Comparison of ENCODE assay signal across 8 mouse cellular contexts in the genomic region with DNA sequence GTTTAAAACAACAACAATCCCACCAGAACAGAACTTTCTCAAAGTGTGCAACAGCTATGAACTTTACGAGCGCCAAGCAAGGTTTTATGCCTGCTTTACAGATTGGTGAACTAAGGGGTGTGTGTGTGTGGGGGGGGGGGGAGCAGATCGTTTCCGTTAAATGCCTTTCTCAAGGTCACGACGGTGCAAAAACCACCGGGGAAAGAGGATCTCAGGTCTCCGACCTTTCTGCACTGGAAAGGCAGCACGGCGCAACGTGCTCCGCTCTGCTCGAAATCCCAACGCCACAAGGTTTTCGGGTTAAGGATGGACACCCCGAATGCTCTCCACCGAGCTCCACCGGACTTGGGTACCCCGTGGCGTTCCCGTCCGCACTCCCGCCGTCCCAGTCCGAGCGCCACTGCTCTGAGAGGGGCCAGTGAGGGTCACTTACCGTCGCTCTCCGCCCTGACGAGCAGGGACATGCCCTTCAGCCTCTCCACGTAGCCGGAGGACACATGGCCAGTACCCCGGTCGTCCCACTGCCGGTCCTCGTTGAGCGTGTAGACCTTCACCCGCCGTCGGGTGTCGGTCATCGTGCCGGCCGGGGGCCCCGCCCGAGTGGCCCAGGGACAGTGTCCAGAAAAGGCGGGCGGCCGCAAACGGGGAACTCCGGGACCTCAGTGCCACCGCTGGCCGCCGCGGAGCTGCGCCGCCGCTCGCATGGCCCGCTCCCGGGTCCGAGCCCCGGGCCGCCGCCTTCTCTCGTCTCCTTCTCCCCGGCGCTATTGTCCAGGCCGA. TPM values are rescaled to one million over a fixed set of nuclear protein-coding genes. Genes with fewer than 3 reads are reported as not detected.
DNase-seq lines count a peak whose midpoint lies in the region; ATAC-seq and TF ChIP-seq lines count a peak whose summit lies in the region.

No protein-coding gene starts in this region.

- peak overlapping the region; percentile 99 for H3K4me3 ChIP-seq in megakaryocyte, embryonic 14.5 days (replicated peaks)
- H3K4me3 ChIP-seq in spleen, adult 2 months (ENCODE audit: extremely low read depth, insufficient read depth, insufficient read length) = peak overlapping the region; percentile 87

- H3K27ac ChIP-seq in spleen, adult 2 months (ENCODE audit: insufficient read depth, low read length) = peak overlapping the region; percentile 99

- peak; percentile 20; the same call in 1 of the 2 replicates for ATAC-seq in frontal cortex, adult (ENCODE audit: low TSS enrichment)

- H3K4me1 ChIP-seq in megakaryocyte, embryonic 14.5 days = peaks cover 38% of the 10 kb centered on the region
- H3K4me1 ChIP-seq in spleen, adult 2 months (ENCODE audit: control insufficient read depth, insufficient read depth, insufficient read length) = peaks cover 8% of the 10 kb centered on the region

- H3K9me3 ChIP-seq in megakaryocyte, embryonic 14.5 days = no peaks in the 10 kb centered on the region

- intact Hi-C loops in left cerebral cortex, postnatal 10 days (cut with DNase I) = no loop called here
- intact Hi-C loops in left cerebral cortex, postnatal 14 days (cut with DNase I) = no loop called here
- intact Hi-C loops in heart, postnatal 36 days (cut with DNase I) = no loop called here

- TF ChIP-seq POLR2A in spleen, adult 2 months (IDR thresholded peaks at IDR 0.05; ENCODE audit: low read depth, low read length) = no peak

- DNase-seq in left cerebral cortex, postnatal 10 days (ENCODE audit: extremely low spot score in 1 of 2, low spot score in 2 of 2) = peak; percentile 14 to 59
- no peak for DNase-seq in left cerebral cortex, postnatal 14 days (ENCODE audit: low spot score in 2 of 2)
- peak; percentile 40 for DNase-seq in cerebellum, adult 11 months
- DNase-seq in heart, postnatal 36 days = peak; percentile 52 to 59
- DNase-seq in layer of hippocampus, adult 9-11 months = peak; percentile 21
- DNase-seq in spleen, adult 2 months (ENCODE audit: low read depth in 1 of 2, low spot score in 2 of 2) = peak in 1 of 2 experiments; percentile 19

- under 1% methylated on average over 69 of the region's 69 CpGs for WGBS in spleen, adult 2 months

- TF ChIP-seq CTCF in spleen, adult 2 months (IDR thresholded peaks at IDR 0.05; ENCODE audit: extremely low read depth, insufficient read depth, insufficient read length, insufficient replicate concordance) = no peak

- H3K36me3 ChIP-seq in megakaryocyte, embryonic 14.5 days (replicated peaks; ENCODE audit: low read length) = peaks cover 23% of the 10 kb centered on the region
- H3K36me3 ChIP-seq in spleen, adult 2 months (ENCODE audit: control insufficient read depth, insufficient read depth, low read length) = no peaks in the 10 kb centered on the region

- no peaks in the 10 kb centered on the region for H3K27me3 ChIP-seq in megakaryocyte, embryonic 14.5 days (replicated peaks)
- no peaks in the 10 kb centered on the region for H3K27me3 ChIP-seq in spleen, adult 2 months (ENCODE audit: control insufficient read depth, insufficient read depth, low read length)

RNA-seq across cellular contexts. Expression of gene Ppp4r3a, which starts 1.0 kb away (rescaled TPM):
- total RNA-seq in left cerebral cortex, postnatal 10 days (2021) = 10 to 100 TPM; 38.0 to 39.5 TPM
- total RNA-seq in left cerebral cortex, postnatal 14 days (2021) = 10 to 100 TPM; 39.4 to 39.6 TPM
- 10 to 100 TPM; 21.7 to 26.6 TPM for total RNA-seq in heart, postnatal 36 days (2021)
- polyA plus RNA-seq in megakaryocyte, embryonic 14.5 days (2012; ENCODE audit: insufficient read depth, low replicate concordance) = 5.3 and 9.6 TPM in 2 replicates
- 10.9 and 13.5 TPM in 2 replicates for polyA plus RNA-seq in spleen, adult 2 months (2012; rRNA removed)

RNA-seq across cellular contexts. Expression of gene Ccdc88c, which starts 53.6 kb away (rescaled TPM):
- 10 to 100 TPM; 26.3 TPM for total RNA-seq in left cerebral cortex, postnatal 10 days (2021)
- total RNA-seq in left cerebral cortex, postnatal 14 days (2021) = 10 to 100 TPM; 21.6 to 22.4 TPM
- total RNA-seq in heart, postnatal 36 days (2021) = 1 to 10 TPM; 6.2 to 7.0 TPM
- 4.1 and 10.3 TPM in 2 replicates for polyA plus RNA-seq in megakaryocyte, embryonic 14.5 days (2012; ENCODE audit: insufficient read depth, low replicate concordance)
- polyA plus RNA-seq in spleen, adult 2 months (2012; rRNA removed) = 48.3 and 51.8 TPM in 2 replicates

Comparison
In these comparisons a context has a peak if more than half of its experiments do, and no peak if none do; other contexts are left out.
1. DNase-seq: peak in left cerebral cortex, postnatal 10 days (2 of 2), cerebellum, adult 11 months (single experiment), heart, postnatal 36 days (2 of 2) and layer of hippocampus, adult 9-11 months (single experiment); none in left cerebral cortex, postnatal 14 days (0 of 2).